Mouse (Mus musculus): ENCODE data around the gene Ampd1. TPM values are rescaled to one million over a fixed set of nuclear protein-coding genes. Genes with fewer than 3 reads are reported as not detected.

The Ampd1 gene
- total RNA-seq, 2 experiments from 2014 or later = not detected

DNA sequence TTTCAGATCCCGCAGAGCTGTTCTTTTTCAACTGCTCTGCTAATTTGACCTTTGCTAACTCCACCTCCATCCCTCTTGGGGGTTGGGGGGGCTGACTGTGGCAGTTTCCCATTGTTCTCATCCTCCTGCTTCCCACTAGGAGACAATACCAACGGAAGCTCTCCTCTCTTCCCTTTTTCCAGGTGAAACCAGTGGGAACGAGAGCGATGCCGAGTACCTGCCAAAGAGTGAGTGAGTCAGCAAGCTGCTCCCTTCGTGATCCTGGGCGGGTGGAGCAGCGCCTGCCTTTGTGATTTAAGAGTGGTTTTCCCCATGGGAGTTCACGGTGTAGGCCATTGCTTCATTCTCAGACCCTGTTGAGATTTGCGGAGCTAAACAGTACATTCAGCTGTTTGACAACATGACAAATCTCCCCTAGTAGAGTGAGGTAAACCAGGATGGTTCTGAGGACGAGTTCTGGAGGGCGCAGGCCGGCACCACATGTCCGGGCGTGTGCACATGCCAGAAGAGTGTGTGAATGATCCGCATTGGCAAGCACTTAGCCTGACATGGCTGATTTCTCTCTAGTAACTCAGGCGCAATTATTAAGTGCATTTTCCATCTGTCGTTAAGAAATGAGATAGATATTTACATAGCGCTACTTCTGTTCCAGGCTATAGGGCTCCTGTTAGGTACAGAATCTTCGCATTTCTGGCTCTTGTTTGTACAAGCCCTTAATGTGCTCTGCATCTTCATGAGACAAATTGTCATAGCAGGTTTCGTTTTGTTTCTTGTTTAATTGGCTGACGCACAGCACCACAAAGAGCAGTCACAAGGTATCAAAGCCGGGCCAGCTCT, 72.7 kb downstream of the Ampd1 start:
- no peak for ATAC-seq (replicated peaks; ENCODE audit: low FRiP score, poor library complexity, severe bottlenecking)

DNA sequence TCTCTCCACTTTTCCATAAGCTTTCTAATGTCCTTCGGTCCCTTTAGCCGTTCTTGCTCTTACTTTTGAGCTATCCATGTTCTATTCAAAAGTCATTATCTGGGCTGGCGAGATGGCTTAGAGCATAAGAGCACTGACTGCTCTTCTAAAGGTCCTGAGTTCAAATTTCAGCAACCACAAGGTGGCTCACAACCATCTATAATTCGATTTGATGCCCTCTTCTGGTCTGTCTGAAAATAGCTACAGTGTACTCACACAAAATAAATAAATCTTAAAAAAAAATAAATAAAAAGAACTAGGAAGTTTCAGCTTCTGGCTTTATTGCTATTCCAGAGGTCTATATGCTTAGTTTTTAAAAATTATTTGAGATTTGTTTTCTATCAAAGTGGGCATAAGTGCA, 74.0 kb downstream of the Ampd1 start:
- no peak for ATAC-seq (replicated peaks; ENCODE audit: low FRiP score, poor library complexity, severe bottlenecking)

DNA sequence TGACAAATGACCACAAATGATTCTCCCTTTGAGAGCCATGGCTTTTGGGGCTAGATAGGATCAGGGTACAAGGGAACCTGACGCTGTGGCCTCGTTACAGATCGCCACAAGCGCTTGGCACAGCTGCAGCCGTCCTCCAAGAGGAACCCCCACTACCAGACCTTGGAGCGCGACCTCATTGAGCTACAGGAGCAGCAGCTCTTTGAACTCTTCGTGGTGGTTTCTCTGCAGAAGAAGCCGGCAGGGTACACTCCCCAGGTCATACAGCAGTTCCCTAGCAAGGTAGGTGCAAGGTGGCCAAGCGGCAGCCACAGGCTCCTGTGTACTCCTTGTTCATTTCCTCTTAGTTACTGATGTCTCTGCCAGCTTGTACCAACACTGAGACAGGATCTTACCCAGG, 75.1 kb downstream of the Ampd1 start:
- no peak for ATAC-seq (replicated peaks; ENCODE audit: low FRiP score, poor library complexity, severe bottlenecking)

Other genes starting within 250 kb of the Ampd1 start
- not detected in 2 replicates for gene Sycp1, start 137.9 kb upstream of the Ampd1 start, total RNA-seq (2015; ENCODE audit: low replicate concordance)
- gene Sycp1, start 137.9 kb upstream of the Ampd1 start, total RNA-seq (2017; ENCODE audit: low replicate concordance) = not detected in 2 replicates
- gene Nr1h5, start 109.9 kb upstream of the Ampd1 start, total RNA-seq (2015; ENCODE audit: low replicate concordance) = not detected in 2 replicates
- gene Nr1h5, start 109.9 kb upstream of the Ampd1 start, total RNA-seq (2017; ENCODE audit: low replicate concordance) = not detected in 2 replicates
- 3.4 and 6.8 TPM in 2 replicates for gene Sike1, start 78.3 kb upstream of the Ampd1 start, total RNA-seq (2015; ENCODE audit: low replicate concordance)
- 0.61 and 4.2 TPM in 2 replicates for gene Sike1, start 78.3 kb upstream of the Ampd1 start, total RNA-seq (2017; ENCODE audit: low replicate concordance)
- 107 and 167 TPM in 2 replicates for gene Csde1, start 53.6 kb upstream of the Ampd1 start, total RNA-seq (2015; ENCODE audit: low replicate concordance)
- 273 and 323 TPM in 2 replicates for gene Csde1, start 53.6 kb upstream of the Ampd1 start, total RNA-seq (2017; ENCODE audit: low replicate concordance)
- gene Nras, start 15.7 kb upstream of the Ampd1 start, total RNA-seq (2015; ENCODE audit: low replicate concordance) = 33.9 and 46.5 TPM in 2 replicates
- gene Nras, start 15.7 kb upstream of the Ampd1 start, total RNA-seq (2017; ENCODE audit: low replicate concordance) = 9.7 and 23.7 TPM in 2 replicates
- gene Dennd2c, start 28.6 kb downstream of the Ampd1 start, total RNA-seq (2015; ENCODE audit: low replicate concordance) = 62.0 and 63.3 TPM in 2 replicates
- gene Dennd2c, start 28.6 kb downstream of the Ampd1 start, total RNA-seq (2017; ENCODE audit: low replicate concordance) = 52.8 and 55.1 TPM in 2 replicates
- gene Bcas2, start 97.6 kb downstream of the Ampd1 start, total RNA-seq (2015; ENCODE audit: low replicate concordance) = 125 and 145 TPM in 2 replicates
- 108 and 197 TPM in 2 replicates for gene Bcas2, start 97.6 kb downstream of the Ampd1 start, total RNA-seq (2017; ENCODE audit: low replicate concordance)
- 53.7 and 79.2 TPM in 2 replicates for gene Trim33, start 205.3 kb downstream of the Ampd1 start, total RNA-seq (2015; ENCODE audit: low replicate concordance)
- 40.6 and 66.6 TPM in 2 replicates for gene Trim33, start 205.3 kb downstream of the Ampd1 start, total RNA-seq (2017; ENCODE audit: low replicate concordance)

All from erythroid progenitor cell, adult 5-6 weeks (primary cell).